Mouse (Mus musculus) adrenal gland, postnatal 36 days (tissue): ENCODE data around the gene Gm4305. TPM values are rescaled to one million over a fixed set of nuclear protein-coding genes. Genes with fewer than 3 reads are reported as not detected.
"Not testable (repeated sequence)": the region's sequence is repeated elsewhere in the genome, so short reads cannot be mapped to it uniquely, and the experiment has no call there.

Source experiments
- DNase-seq, 2 experiments: peaks; one replicate each; pipeline ENCODE4 v3.0.0; 2021; ENCODE audit warnings: mixed read lengths in 1 of 2
- long read RNA-seq, 2 experiments: library from polyadenylated mRNA; stranded (forward); transcript quantifications; one replicate each; pipeline ENCODE4 v2.0.0; 2021; ENCODE audit warnings: borderline sequencing depth in 2 of 2
- total RNA-seq, 2 experiments: library from RNA; stranded (reverse); gene quantifications; 2 replicates each; pipeline ENCODE4 v1.2.3; 2021

Gene Gm4305
- total RNA-seq, result not detected
- long read RNA-seq, experiment 1, result 0 reads
- long read RNA-seq, experiment 2, result 0 reads

DNA sequence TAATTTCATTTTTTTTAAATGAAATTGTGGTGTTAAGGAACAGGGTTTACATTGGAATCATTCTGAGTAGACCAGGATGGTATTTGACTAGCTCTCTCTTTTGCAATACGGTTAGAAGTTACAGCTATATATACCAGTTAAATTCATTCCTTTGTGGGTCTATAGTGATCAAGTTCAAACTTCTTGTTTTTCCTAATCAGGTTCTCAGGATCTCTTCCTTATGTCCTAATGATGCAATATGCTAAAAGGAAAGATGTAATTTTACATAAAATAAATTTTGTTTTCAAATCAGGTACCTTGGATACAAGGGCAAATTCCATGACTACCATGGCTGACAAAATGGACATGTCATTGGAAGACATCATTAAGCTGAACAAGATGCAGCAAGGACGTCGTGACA lies at the start of gene Gm4305:
Gm4305 (plus strand) TSS at position 301 of the 400 bp plus-strand sequence.
- not testable (repeated sequence) for DNase-seq

DNA sequence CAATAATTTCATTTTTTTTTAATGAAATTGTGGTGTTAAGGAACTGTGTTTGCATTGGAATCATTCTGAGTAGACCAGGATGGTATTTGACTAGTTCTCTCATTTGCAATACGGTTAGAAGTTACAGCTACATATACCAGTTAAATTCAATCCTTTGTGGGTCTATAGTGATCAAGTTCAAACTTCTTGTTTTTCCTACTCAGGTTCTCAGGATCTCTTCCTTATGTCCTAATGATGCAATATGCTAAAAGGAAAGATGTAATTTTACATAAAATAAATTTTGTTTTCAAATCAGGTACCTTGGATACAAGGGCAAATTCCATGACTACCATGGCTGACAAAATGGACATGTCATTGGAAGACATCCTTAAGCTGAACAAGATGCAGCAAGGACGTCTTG lies 15.5 kb upstream of the Gm4305 start, which contains the start of gene Gm4301:
Gm4301 (plus strand) TSS at position 301 of the 400 bp plus-strand sequence.
- DNase-seq, result not testable (repeated sequence)

DNA sequence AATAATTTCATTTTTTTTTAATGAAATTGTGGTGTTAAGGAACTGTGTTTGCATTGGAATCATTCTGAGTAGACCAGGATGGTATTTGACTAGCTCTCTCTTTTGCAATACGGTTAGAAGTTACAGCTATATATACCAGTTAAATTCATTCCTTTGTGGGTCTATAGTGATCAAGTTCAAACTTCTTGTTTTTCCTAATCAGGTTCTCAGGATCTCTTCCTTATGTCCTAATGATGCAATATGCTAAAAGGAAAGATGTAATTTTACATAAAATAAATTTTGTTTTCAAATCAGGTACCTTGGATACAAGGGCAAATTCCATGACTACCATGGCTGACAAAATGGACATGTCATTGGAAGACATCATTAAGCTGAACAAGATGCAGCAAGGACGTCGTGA lies 10.4 kb upstream of the Gm4305 start, which contains the start of gene Gm4302:
Gm4302 (plus strand) TSS at position 301 of the 400 bp plus-strand sequence.
- not testable (repeated sequence) for DNase-seq

DNA sequence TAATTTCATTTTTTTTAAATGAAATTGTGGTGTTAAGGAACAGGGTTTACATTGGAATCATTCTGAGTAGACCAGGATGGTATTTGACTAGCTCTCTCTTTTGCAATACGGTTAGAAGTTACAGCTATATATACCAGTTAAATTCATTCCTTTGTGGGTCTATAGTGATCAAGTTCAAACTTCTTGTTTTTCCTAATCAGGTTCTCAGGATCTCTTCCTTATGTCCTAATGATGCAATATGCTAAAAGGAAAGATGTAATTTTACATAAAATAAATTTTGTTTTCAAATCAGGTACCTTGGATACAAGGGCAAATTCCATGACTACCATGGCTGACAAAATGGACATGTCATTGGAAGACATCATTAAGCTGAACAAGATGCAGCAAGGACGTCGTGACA lies 5.2 kb upstream of the Gm4305 start, which contains the start of gene Gm4303:
Gm4303 (plus strand) TSS at position 301 of the 400 bp plus-strand sequence.
- DNase-seq, result not testable (repeated sequence)

DNA sequence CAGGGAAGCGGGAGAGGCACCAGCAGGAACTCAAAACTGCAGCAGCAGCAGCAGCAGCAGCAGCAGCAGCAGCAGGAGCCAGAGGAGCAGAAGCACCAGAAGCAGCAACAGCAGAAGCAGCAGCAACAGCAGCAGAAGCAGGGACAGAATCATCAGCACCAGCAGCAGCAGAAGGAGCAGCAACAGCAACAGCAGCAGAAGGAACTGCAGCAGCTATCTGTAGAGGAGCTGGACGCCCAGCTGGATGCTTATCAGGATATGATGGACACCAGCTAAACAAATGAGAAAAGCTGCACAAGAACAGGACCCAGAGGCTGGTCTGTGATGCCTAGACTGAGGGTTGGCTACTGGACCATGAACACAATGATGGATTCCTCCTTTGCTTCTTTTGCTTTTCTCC lies 5.9 kb downstream of the Gm4305 start:
- DNase-seq, result not testable (repeated sequence)

DNA sequence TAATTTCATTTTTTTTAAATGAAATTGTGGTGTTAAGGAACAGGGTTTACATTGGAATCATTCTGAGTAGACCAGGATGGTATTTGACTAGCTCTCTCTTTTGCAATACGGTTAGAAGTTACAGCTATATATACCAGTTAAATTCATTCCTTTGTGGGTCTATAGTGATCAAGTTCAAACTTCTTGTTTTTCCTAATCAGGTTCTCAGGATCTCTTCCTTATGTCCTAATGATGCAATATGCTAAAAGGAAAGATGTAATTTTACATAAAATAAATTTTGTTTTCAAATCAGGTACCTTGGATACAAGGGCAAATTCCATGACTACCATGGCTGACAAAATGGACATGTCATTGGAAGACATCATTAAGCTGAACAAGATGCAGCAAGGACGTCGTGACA lies 10.1 kb downstream of the Gm4305 start, which contains the start of gene Gm4307:
Gm4307 (plus strand) TSS at position 301 of the 400 bp plus-strand sequence.
- not testable (repeated sequence) for DNase-seq

DNA sequence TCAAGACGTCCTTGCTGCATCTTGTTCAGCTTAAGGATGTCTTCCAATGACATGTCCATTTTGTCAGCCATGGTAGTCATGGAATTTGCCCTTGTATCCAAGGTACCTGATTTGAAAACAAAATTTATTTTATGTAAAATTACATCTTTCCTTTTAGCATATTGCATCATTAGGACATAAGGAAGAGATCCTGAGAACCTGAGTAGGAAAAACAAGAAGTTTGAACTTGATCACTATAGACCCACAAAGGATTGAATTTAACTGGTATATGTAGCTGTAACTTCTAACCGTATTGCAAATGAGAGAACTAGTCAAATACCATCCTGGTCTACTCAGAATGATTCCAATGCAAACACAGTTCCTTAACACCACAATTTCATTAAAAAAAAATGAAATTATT lies 31.6 kb downstream of the Gm4305 start, which contains the start of gene Gm4312:
Gm4312 (minus strand) TSS at position 101 of the 400 bp plus-strand sequence.
- DNase-seq, result not testable (repeated sequence)

Other genes starting within 250 kb of the Gm4305 start
- gene Gm4301, start 15.4 kb upstream of the Gm4305 start, total RNA-seq, result not detected
- not detected for gene Gm4302, start 10.3 kb upstream of the Gm4305 start, total RNA-seq
- not detected for gene Gm4303, start 5.1 kb upstream of the Gm4305 start, total RNA-seq
- gene Gm4307, start 10.2 kb downstream of the Gm4305 start, total RNA-seq, result not detected
- gene Gm4312, start 31.5 kb downstream of the Gm4305 start, total RNA-seq, result not detected
- gene Tmtc3, start 136.3 kb downstream of the Gm4305 start, total RNA-seq, result 10 to 100 TPM; 24.4 to 25.8 TPM
- 10 to 100 TPM; 10.7 to 11.0 TPM for gene Cep290, start 136.5 kb downstream of the Gm4305 start, total RNA-seq
- gene 4930430F08Rik, start 239.3 kb downstream of the Gm4305 start, total RNA-seq, result 10 to 100 TPM in 1 of 2 experiments, 1 to 10 TPM in 1; 8.8 to 15.4 TPM
- gene 1700017N19Rik, start 239.4 kb downstream of the Gm4305 start, total RNA-seq, result not detected